Mouse (Mus musculus): ENCODE measurements around the gene Nod2. TPM values are rescaled to one million over a fixed set of nuclear protein-coding genes. Genes with fewer than 3 reads are reported as not detected.

Nod2 gene
- polyA plus RNA-seq, 1 experiment from 2014 or later, result 0.28 TPM

Other genes starting within 250 kb of the Nod2 start
- gene Nkd1, start 126.0 kb upstream of the Nod2 start, polyA plus RNA-seq (2015; fragmentation: Nextera tagmentation; extraction: Ambion mirVana), result 36.4 and 36.8 TPM in 2 replicates
- gene Snx20, start 11.2 kb upstream of the Nod2 start, polyA plus RNA-seq (2015; fragmentation: Nextera tagmentation; extraction: Ambion mirVana), result 1.4 and 1.9 TPM in 2 replicates
- gene Cyld, start 49.7 kb downstream of the Nod2 start, polyA plus RNA-seq (2015; fragmentation: Nextera tagmentation; extraction: Ambion mirVana), result 15.5 and 15.6 TPM in 2 replicates